Comparison of ENCODE assay signal across 8 mouse cellular contexts in the genomic region with DNA sequence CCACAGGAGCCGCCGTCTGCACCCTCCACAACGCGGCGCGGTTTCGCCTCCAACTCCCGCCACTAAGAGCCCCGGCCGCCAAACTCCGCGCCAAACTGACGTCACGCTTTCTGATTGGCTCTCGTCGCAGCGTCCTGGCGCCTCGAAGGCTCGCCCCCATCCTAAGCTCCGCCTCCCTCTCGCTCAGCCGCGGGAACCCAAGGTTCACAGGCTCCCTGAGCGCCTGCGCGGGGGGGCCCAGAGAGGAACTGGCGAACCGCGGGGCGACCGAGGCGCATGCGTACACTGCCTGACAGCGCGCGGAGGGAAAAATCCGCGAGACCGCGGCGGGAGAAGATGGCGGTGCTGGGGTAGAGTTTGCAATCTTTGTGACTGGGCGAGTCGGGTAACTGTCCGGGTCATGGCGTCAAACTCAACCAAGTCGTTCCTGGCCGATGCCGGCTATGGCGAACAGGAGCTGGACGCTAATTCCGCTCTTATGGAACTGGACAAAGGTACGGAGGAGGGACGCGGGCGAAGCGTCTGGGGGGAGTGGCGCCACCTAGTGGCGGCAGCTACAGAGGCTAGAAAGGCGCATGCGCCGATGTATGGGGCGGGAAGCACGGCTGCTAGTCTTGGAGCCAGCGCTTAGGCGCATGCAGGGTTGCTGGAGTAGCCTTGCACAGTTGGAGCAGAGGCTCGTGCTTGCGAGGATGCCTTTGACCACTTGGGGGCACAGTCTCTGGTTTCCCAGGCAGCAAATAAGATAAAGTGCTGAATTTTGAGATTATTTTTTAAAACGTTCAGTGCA. TPM values are rescaled to one million over a fixed set of nuclear protein-coding genes. Genes with fewer than 3 reads are reported as not detected.
DNase-seq lines count a peak whose midpoint lies in the region; ATAC-seq lines count a peak whose summit lies in the region.

A gene (minus strand): TSS at position 87 of the 790 bp plus-strand sequence.
A gene (plus strand): TSS at position 179 of the 790 bp plus-strand sequence.

- peak; percentile 79 for ATAC-seq in megakaryocyte progenitor cell, adult 5-6 weeks (replicated peaks; ENCODE audit: poor library complexity)

- peak; percentile 100 for DNase-seq in adipocyte (ENCODE audit: low spot score)
- DNase-seq in embryo, embryonic 10 days (ENCODE audit: low spot score), result peak; percentile 100
- DNase-seq in gastrocnemius, postnatal 10 days, result peak; percentile 99
- DNase-seq in induced T-regulatory cell, adult 2 months (ENCODE audit: low read depth), result peak; percentile 100
- DNase-seq in left cerebral cortex, adult 9 months (ENCODE audit: low spot score in 2 of 2), result peak; percentile 95 to 99
- DNase-seq in right cerebral cortex, postnatal 14 days, result peak; percentile 99
- peak; percentile 99 to 100 for DNase-seq in urinary bladder, postnatal 36 days (ENCODE audit: low spot score in 2 of 2)

RNA-seq across cellular contexts. Expression of the first gene that starts in this region (rescaled TPM):
- total RNA-seq in gastrocnemius, postnatal 10 days (2021), result 1 to 10 TPM; 3.4 to 5.7 TPM
- total RNA-seq in megakaryocyte progenitor cell, adult 5-6 weeks (2015), result 90.8 and 98.8 TPM in 2 replicates
- 54.4 and 77.3 TPM in 2 replicates for total RNA-seq in megakaryocyte progenitor cell, adult 5-6 weeks (2017)

RNA-seq across cellular contexts. Expression of the second gene that starts in this region (rescaled TPM):
- total RNA-seq in gastrocnemius, postnatal 10 days (2021), result 10 to 100 TPM; 11.9 to 17.7 TPM
- total RNA-seq in megakaryocyte progenitor cell, adult 5-6 weeks (2015), result 37.0 and 39.8 TPM in 2 replicates
- 63.1 and 69.2 TPM in 2 replicates for total RNA-seq in megakaryocyte progenitor cell, adult 5-6 weeks (2017)

Comparison
In these comparisons a context has a peak if more than half of its experiments do, and no peak if none do; other contexts are left out.
1. Peak in every context shown above with its lines: DNase-seq and ATAC-seq.
2. RNA of the first gene that starts in this region (total RNA-seq): 54.4 to 98.8 TPM in megakaryocyte progenitor cell, adult 5-6 weeks; 3.4 to 5.7 TPM in gastrocnemius, postnatal 10 days; every median in the first group is over 4 times any median in the second.